Mouse (Mus musculus) forebrain, embryonic 14.5 days (tissue): Measurements from ENCODE around the gene Atg7. TPM values are rescaled to one million over a fixed set of nuclear protein-coding genes. Genes with fewer than 3 reads are reported as not detected.
A peak's percentile ranks its signal among the peaks of the same experiment; 100 is the strongest.

Experiments used
- ATAC-seq: fragments of 200-750 bp; cut with Nextera tagmentation; 2 replicates; pipeline ENCODE4 v1.8.0; 2017; ENCODE audit warnings: mild to moderate bottlenecking, moderate library complexity
- DNase-seq: peaks from one replicate; pipeline ENCODE4 v3.0.0-alpha.2; 2015; ENCODE audit warnings: low spot score
- H3K27ac ChIP-seq: fragments of 300-500 bp; sonication (generic); 2 replicates; pipeline ENCODE4 v1.5.1; 2014; ENCODE audit warnings: low read depth, mild to moderate bottlenecking, control low read depth, low read length, moderate library complexity
- H3K27me3 ChIP-seq: fragments of 300-500 bp; sonication (generic); replicated peaks from 2 replicates; pipeline ENCODE4 v1.6.1; 2014; ENCODE audit warnings: low read length, control low read depth, mixed read lengths; ENCODE audit not compliant: control insufficient read depth, insufficient read depth
- H3K36me3 ChIP-seq: fragments of 300-500 bp; sonication (generic); 2 replicates; pipeline ENCODE4 v1.6.1; 2014; ENCODE audit warnings: low read length, control low read depth; ENCODE audit not compliant: control insufficient read depth, insufficient read depth
- H3K4me1 ChIP-seq: fragments of 300-500 bp; sonication (generic); 2 replicates; pipeline ENCODE4 v1.6.1; 2014; ENCODE audit warnings: antibody characterized with exemption, low read length, control low read depth; ENCODE audit not compliant: control insufficient read depth, insufficient read depth
- H3K4me2 ChIP-seq: fragments of 300-500 bp; sonication (generic); 2 replicates; pipeline ENCODE4 v1.6.1; 2014; ENCODE audit warnings: mild to moderate bottlenecking, control low read depth, low read length
- H3K4me3 ChIP-seq: fragments of 300-500 bp; sonication (generic); 2 replicates; pipeline ENCODE4 v1.5.1; 2014; ENCODE audit warnings: low read depth, low read length, control low read depth
- H3K9ac ChIP-seq: fragments of 300-500 bp; sonication (generic); 2 replicates; pipeline ENCODE4 v1.6.1; 2014; ENCODE audit warnings: mild to moderate bottlenecking, low read length, control low read depth, moderate library complexity
- H3K9me3 ChIP-seq: fragments of 300-500 bp; sonication (generic); replicated peaks from 2 replicates; pipeline ENCODE4 v1.6.1; 2016; ENCODE audit warnings: low read length, control low read depth, mixed read lengths; ENCODE audit not compliant: control insufficient read depth
- WGBS: fragments of 180-500 bp; shearing (Covaris S2); extraction: QIAGEN DNeasy Blood & Tissue Kit; methylation state at CpG from one replicate; pipeline ENCODE4 v1.1.7; 2014; 5-methylcytosine and 5-hydroxymethylcytosine counted together
- polyA plus RNA-seq: library from polyadenylated mRNA; unstranded; fragments of >200 nt; fragmentation: Nextera tagmentation; extraction: Ambion mirVana; gene quantifications from 2 replicates; pipeline ENCODE4 v1.2.1, GENCODE M21; 2014

Atg7 gene
- polyA plus RNA-seq, 1 experiment from 2014 or later: 21.8 TPM

DNA sequence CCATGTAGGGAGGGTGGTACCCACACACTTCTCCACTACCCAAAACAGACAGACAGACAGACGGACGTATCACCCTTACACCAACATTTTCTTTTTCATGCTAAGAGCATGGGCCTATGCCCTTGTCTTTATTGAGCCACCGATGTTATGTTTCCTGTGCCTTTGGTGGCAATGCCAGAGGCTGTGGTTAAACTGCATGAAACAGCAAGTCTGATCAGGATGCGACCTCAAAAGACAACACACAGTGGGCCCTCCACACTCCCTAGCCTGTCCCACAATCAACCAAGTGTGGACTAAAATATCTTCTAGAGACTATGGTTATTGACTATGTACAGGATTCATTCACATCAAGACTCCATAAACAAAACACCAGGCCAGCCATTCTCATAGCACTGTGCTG, 256.1 kb downstream of the Atg7 start:
- Histone ChIP-seq H3K27ac (no peak overlapping the region), H3K27me3 (no peaks in the 10 kb centered on the region), H3K9ac (no peak overlapping the region), H3K9me3 (no peaks in the 10 kb centered on the region), H3K4me2 (no peak overlapping the region), H3K4me3 (no peak overlapping the region), H3K4me1 (peaks cover 44% of the 10 kb centered on the region), H3K36me3 (no peaks in the 10 kb centered on the region)
- no peak for DNase-seq
- 92% methylated on average over 4 of the region's 4 CpGs for WGBS
- no peak for ATAC-seq

DNA sequence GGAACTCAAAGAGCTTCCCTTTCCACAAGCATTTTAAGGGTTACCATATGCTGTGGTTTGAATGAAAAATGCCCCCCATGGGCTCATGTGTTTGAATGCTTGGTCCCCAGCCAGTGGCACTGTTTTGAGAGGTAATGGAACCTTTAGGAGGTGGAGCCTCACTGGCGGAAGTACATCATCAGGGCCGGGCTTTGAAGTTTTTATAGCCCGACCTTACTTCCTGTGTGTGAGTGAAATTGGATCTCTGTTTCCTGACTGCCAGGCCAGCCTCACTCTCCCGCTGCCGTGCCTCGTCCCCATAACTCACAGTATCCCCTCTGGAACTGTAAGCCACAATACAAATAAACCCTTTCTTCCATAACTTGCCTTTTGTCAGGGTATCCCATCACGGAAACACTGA, 256.8 kb downstream of the Atg7 start:
- Histone ChIP-seq H3K4me2 (peak overlapping the region; percentile 1; the same call in 1 of the 2 replicates), H3K27me3 (no peaks in the 10 kb centered on the region), H3K4me3 (no peak overlapping the region), H3K36me3 (no peaks in the 10 kb centered on the region), H3K9ac (no peak overlapping the region), H3K27ac (peak overlapping the region; percentile 55; the same call in 1 of the 2 replicates), H3K4me1 (peaks cover 38% of the 10 kb centered on the region), H3K9me3 (no peaks in the 10 kb centered on the region)
- ATAC-seq (no peak), DNase-seq (no peak)
- WGBS: 42% methylated on average over 7 of the region's 7 CpGs

DNA sequence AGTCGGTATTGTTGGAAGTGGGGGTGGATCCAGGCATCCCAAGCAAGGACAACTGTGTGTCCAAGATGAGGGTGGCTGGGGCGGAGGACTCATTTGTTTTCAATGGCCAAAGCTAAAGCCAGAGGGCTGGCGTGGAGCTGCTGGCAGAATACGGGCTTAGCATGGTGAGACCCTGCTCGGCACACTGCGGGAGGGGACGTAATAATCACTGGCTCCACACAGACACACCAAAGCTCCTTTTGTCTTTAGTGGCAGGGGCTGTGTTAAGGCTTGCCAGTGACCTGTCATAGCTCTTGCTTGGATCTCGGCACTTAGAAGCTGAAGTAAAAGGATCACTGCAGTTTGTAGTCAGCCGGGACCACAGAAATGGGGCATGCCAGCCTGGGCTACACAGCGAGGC, 257.3 kb downstream of the Atg7 start:
- H3K36me3 ChIP-seq: no peaks in the 10 kb centered on the region
- 15% methylated on average over 10 of the region's 10 CpGs for WGBS
- H3K27me3 ChIP-seq: no peaks in the 10 kb centered on the region
- H3K9me3 ChIP-seq: no peaks in the 10 kb centered on the region
- no peak for ATAC-seq
- DNase-seq: peak; percentile 73
- peaks cover 38% of the 10 kb centered on the region for H3K4me1 ChIP-seq
- peak overlapping the region; percentile 0; the same call in 1 of the 2 replicates for H3K9ac ChIP-seq
- no peak overlapping the region for H3K4me3 ChIP-seq
- peak overlapping the region; percentile 55; the same call in 1 of the 2 replicates for H3K27ac ChIP-seq
- peak overlapping the region; percentile 1; the same call in 1 of the 2 replicates for H3K4me2 ChIP-seq

DNA sequence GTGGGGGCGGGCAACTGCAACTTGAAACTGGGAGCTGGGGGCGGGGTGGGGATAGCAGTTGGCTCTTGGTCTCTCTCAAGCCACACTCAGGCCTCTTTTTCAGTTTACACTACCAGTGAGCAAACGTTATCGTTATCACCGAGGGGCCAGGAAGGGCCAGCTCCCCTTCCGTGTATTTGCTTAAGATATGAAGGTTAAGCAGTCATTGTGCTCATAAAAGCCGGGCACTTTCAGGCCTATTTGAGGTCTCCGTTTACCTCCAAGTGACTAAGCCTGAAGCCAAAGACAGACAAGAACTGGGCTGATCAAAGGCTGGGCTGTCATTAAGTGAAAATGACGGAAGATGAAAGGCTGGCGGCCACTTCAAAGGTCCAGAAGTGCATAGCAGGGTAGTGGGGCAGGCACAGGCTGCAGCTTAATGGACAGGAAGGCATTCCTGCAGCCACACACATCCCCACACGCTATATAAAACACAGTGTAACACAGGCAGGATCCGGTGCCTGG, 258.5 kb downstream of the Atg7 start:
- peak; percentile 58 for DNase-seq
- WGBS: 3% methylated on average over 12 of the region's 12 CpGs
- H3K4me1 ChIP-seq: peaks cover 38% of the 10 kb centered on the region

DNA sequence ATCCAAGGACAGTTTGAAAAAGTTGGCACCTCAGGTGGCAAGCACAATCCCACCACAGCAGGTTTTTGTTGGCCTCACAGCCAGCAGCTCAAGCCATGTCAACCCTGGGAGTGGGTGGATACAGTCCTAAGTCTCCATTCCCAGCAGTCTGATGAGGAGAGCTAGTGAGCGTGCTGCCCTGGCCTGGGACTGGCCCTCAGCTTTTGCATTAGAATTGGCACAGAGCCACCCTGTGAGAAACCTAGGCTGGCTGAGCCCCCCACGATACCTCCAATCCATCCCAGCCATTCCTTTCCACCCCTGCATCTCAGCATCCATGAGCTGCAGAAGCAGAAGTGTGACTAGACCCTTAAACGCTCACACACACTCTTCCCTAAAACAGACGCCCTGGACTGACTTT, 259.0 kb downstream of the Atg7 start:
- peak overlapping the region; percentile 39 for H3K27ac ChIP-seq
- no peak overlapping the region; the same call in 1 of the 2 replicates for H3K4me2 ChIP-seq
- WGBS: 21% methylated on average over 4 of the region's 4 CpGs
- no peaks in the 10 kb centered on the region for H3K9me3 ChIP-seq
- DNase-seq: no peak
- H3K36me3 ChIP-seq: no peaks in the 10 kb centered on the region
- H3K4me3 ChIP-seq: no peak overlapping the region
- H3K4me1 ChIP-seq: peaks cover 42% of the 10 kb centered on the region
- no peaks in the 10 kb centered on the region for H3K27me3 ChIP-seq
- peak; percentile 18; the same call in 1 of the 2 replicates for ATAC-seq
- H3K9ac ChIP-seq: peak overlapping the region; percentile 52

More for the DNA sequence above, 258.5 kb downstream of the Atg7 start:
- H3K4me2 ChIP-seq: peak overlapping the region; percentile 26
- H3K9ac ChIP-seq: peak overlapping the region; percentile 52
- peak; percentile 44; the same call in 1 of the 2 replicates for ATAC-seq
- H3K9me3 ChIP-seq: no peaks in the 10 kb centered on the region
- H3K4me3 ChIP-seq: no peak overlapping the region
- 0 out of 2 replicates have a peak overlapping the region, but pooled peaks have one; percentile 14 for H3K27ac ChIP-seq
- H3K27me3 ChIP-seq: no peaks in the 10 kb centered on the region
- no peaks in the 10 kb centered on the region for H3K36me3 ChIP-seq

DNA sequence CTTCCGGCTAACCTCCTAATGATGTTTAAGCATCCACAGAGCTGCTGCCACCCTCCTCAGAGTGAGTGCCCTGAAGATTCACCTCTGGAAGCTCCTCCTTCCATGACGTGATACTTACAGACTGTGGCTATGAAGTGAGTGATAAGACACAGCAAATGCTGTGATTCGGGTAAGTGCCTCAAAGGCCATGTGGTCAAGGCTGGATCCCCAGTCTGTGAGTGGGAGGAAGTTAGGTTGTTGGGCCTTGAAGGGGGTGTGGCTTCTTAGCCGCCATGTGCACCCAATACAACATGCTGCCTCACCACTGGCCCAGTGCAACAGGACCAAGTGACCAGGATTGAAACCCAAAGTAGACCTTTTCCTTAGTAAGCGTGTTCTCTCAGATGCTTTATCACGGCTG, 261.3 kb downstream of the Atg7 start:
- DNase-seq (no peak), ATAC-seq (no peak)
- no peak overlapping the region for H3K4me3 ChIP-seq
- H3K4me1 ChIP-seq: peaks cover 45% of the 10 kb centered on the region
- no peaks in the 10 kb centered on the region for H3K27me3 ChIP-seq
- H3K9ac ChIP-seq: no peak overlapping the region
- no peak overlapping the region for H3K4me2 ChIP-seq
- H3K9me3 ChIP-seq: no peaks in the 10 kb centered on the region
- H3K27ac ChIP-seq: no peak overlapping the region
- WGBS: 76% methylated on average over 6 of the region's 6 CpGs
- H3K36me3 ChIP-seq: no peaks in the 10 kb centered on the region

DNA sequence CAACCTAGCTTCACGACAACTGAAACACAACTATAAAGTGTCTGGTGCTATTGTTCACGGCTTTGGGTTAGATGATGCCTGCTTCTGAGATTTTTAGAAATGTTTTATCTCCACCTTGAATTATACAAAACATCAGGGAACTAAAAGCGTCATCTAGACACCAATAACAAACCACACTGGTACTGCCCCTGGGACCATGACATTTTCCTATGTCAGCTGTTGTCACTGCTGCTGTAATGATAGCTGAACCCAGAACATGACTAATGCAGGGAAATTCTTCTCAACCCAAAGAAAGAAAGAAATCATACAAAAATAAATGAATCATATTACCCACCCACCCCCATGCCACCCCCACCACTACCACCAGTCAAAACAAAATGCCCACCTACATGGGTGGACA, 261.9 kb downstream of the Atg7 start:
- Histone ChIP-seq H3K4me2 (no peak overlapping the region), H3K9ac (no peak overlapping the region), H3K4me3 (no peak overlapping the region), H3K36me3 (no peaks in the 10 kb centered on the region), H3K4me1 (peaks cover 45% of the 10 kb centered on the region), H3K27me3 (no peaks in the 10 kb centered on the region), H3K27ac (no peak overlapping the region), H3K9me3 (no peaks in the 10 kb centered on the region)
- 92% methylated on average over 3 of the region's 3 CpGs for WGBS
- no peak for ATAC-seq
- no peak for DNase-seq

DNA sequence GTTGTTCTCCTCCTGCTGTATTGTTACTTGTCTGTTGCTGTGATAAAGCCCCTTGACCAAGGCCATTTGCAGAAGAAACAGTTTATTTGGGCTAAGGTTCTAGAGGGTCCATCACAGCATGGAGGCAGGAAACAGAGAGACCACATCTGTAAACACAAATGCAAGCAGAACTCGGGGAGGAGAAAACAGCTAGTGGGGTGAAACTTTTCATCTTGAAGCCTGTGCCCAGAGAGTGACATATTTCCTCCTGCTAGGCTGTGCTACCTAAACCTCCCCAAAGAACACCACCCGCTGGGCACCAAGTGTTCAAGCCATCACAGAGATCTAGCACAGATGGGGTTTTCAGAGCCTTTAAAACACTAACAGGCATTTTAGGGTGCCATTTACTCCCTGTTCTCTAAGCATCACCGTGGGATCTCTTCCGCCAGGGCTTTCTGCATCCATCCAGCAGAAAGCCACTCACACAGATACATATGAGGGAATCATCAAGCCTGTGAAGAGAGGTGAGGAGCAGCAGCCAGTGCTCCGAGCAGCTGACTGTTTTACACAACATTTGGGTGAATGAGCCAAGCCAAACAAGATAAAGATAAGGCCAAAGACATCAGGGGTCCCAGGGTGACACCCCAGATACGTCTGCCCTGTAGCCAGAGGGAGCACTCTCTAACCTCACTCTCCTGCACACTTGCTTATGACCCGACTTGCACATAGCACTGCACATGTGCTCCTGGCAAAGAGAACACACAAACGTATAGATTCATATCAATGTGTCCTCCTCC, 262.5 kb downstream of the Atg7 start:
- ATAC-seq (no peak), DNase-seq (no peak)
- Histone ChIP-seq H3K4me2 (no peak overlapping the region), H3K9me3 (no peaks in the 10 kb centered on the region), H3K27me3 (no peaks in the 10 kb centered on the region), H3K4me1 (peaks cover 41% of the 10 kb centered on the region), H3K36me3 (no peaks in the 10 kb centered on the region), H3K27ac (no peak overlapping the region), H3K4me3 (no peak overlapping the region), H3K9ac (no peak overlapping the region)
- WGBS: 81% methylated on average over 8 of the region's 8 CpGs

DNA sequence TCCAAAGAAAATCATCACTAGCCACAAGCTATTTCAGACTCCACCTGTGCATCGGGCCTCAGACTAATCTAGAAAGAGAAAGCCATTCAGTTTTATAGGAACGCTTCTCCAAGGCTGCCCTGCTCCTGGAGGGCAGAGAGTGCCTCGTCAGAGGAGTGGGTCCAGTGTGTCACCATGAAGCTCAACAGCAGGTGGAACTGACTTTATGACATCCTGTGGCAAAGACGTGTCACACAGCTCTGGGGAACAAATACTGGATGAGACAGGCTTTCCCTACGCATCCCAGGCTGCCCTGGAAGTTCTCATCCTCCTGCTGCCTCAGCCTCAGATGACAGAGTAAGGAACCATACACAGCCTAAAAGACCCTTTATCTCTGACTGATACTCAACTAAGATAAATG, 263.3 kb downstream of the Atg7 start:
- DNase-seq (no peak), ATAC-seq (no peak)
- no peaks in the 10 kb centered on the region for H3K36me3 ChIP-seq
- no peak overlapping the region for H3K27ac ChIP-seq
- H3K4me1 ChIP-seq: peaks cover 35% of the 10 kb centered on the region
- 82% methylated on average over 5 of the region's 5 CpGs for WGBS
- no peak overlapping the region for H3K4me2 ChIP-seq
- no peak overlapping the region for H3K9ac ChIP-seq
- no peak overlapping the region for H3K4me3 ChIP-seq
- H3K27me3 ChIP-seq: no peaks in the 10 kb centered on the region
- H3K9me3 ChIP-seq: no peaks in the 10 kb centered on the region
